Mouse (Mus musculus) gastrocnemius, postnatal 4 days (tissue): ENCODE data around the gene Gm42417. TPM values are rescaled to one million over a fixed set of nuclear protein-coding genes. Genes with fewer than 3 reads are reported as not detected.

Experiments used
- DNase-seq, 2 experiments: peaks; one replicate each; pipeline ENCODE4 v3.0.0; 2021 to 2022; ENCODE audit warnings: low spot score in 2 of 2, mixed read lengths in 2 of 2
- total RNA-seq, 2 experiments: library from RNA; stranded (reverse); gene quantifications; 2 replicates each; pipeline ENCODE4 v1.2.3; 2021

Gm42417 gene
- total RNA-seq, 2 experiments from 2014 or later = 40.6 to 50.4 TPM

DNA sequence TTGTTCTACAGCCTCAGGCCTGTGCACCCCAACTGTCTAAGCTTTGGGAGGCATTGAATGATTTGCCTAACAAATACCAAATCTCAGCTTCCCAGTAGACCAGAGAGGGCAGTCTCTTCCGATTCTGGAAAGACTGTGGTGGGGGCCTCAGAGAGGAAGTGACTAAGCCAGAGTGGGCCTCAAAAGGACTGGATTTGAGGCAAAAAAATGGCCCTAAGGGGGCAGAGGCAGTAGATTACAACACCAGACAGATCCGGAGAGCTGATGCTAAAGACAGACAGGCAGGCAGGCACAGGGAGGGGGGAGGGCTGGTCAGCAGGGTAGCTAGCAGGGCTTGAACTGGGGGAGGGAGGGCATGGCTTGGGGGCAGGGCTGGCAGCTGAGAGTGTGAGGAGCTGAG lies 27.2 kb upstream of the Gm42417 start:
- no peak for DNase-seq

DNA sequence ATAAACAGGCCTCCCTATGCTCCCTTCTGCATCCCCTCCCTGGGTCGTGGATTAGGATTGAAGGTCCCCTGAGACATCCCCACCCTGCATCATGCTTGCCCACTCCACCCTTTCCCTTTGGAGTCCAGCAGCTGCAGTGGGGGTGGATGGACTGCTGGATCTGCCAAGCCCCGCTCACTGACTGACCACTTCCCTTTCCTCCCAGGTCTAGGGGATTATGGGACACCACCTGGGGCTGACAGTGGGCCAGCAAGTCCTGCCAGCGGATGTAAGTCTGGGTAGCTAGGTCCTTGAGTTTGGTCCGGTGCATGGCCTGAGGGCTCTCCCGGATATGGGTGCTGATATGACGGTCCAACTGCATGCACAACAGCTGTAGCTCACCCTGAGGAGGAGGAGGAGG lies 24.9 kb upstream of the Gm42417 start:
- no peak for DNase-seq

GRCm38 (mm10) chr1:36563632-36564031 lies 24.4 kb upstream of the Gm42417 start:
- DNase-seq = no peak

DNA sequence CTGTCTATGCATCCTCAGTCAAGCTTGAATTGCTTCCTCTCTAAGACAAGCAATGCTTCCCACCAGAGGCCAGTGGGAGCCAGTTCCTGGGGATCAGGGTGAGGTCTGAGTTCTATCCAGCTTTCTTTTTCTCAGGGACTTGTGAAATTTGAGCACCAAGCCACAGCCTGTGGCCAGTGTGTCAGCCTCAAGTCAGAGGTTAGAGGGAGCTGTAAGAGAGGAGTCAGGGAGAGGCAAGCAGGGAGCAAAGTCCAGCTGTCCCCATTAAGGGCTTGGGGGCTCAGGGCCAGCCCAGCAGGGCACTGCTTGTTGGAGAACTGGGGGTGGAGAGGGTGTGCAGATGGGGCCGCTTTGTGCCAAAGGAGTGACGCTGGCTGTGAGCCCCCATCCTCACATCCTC lies 24.0 kb upstream of the Gm42417 start:
- DNase-seq = no peak

DNA sequence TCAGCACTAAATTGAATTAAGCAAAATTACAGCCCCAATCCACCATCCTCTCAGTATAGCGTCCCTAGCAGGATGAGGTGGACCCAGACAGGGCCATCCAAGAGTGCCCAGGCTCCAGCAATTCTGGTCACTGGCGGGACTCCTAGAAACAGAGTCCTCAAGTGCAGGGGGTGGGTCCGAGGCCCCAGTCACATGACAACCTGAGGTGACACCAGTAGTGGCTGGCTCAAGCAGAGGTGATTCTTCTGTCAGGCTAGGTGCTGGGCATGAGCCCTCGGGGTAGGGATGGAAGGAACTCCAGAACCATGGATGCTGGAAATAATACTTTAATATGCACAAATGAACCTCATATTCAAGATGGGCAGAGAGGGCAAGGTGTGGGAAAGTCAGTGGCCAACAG lies 23.2 kb upstream of the Gm42417 start:
- DNase-seq = no peak

DNA sequence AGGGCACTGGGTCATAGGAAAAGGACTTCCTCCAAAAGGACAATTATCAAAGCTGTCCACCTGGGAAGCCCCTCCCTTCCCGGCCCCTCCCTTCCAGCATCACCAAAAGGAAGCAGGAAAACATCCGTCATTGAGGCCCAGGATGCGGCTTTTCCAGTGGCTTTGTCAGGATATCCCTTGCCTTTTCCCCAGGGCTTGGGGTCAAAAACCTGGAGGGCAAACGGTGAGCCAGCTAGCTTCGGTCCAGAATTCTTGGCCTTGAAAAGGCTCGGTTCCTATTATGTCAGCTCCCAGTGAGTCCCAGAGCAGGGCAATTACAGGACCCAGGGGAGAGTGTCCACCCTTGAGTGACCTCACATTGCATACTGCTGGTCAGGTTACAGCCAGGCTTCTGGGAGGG lies 21.7 kb upstream of the Gm42417 start:
- DNase-seq = no peak

DNA sequence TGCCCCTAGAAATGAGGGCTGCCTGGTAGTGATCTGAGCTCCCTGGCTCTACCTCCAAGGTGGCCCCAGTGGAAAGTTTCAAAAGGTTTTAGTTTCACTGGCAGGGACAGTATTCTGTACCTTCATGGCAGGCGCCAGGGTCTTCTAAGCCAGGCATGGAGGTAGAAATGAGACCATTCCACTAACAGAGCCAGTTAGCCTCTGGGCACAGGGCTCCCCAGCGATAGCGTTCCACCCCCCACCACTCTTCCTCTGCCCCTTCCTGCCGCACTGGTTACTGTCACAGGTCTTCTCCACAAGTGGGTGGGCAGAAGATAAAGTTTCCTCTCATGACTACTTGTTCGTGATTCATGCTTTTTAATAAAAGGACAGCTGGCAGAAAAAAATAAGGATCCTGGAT lies 20.7 kb upstream of the Gm42417 start:
- no peak for DNase-seq

GRCm38 (mm10) chr1:36559256-36559655 lies 20.0 kb upstream of the Gm42417 start:
- DNase-seq = no peak

DNA sequence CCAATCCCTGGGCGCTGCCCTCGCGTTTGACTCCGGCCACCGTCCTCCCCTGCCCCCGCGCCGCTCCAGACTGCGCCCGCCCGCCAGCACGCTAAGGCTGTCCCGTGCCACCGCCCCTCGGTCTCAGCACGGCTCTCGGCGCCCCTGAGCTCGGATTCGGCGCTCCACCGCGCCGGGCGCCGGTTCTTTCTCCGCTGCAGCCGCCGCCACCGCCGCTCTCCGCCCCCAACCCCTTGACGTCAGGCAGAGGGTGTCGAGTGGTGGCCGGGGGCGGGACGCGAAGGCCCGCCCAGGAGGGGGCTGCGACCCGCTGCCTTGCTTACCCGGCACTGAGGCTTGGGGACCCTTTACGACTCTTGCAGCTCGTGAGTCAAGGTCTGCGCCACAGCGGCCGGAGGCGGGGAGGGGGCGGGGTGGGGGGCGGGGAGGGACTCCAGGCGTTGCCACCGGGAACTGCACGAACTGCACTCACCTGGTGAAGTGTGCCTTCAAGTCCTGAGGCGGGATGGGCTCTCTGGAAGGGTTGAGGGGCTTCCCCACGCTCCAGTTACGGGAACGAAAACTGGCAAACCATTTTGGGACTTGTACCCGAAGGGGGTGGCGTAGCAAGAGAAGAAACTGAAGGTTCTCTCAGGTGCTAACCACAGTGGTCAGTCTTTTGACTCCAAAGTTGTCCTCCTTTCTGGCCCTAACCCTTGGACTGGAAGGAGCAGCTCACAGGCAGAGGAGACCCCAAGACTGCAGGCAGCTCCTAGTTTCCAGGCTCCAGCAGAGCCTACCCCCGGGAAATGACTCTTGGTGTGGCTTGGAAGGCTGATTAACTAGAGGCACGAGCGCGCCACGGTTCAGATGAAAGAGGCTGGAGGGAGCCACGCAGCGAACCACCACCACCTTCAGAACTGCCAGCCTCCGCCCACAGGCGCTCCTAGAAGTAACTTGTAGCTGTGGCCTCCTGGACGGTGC lies 19.1 kb upstream of the Gm42417 start, which contains the start of gene Sema4c:
Gene Sema4c (minus strand): TSS at position 319 of the 963 bp plus-strand sequence.
- DNase-seq = peak; percentile 68 to 81

DNA sequence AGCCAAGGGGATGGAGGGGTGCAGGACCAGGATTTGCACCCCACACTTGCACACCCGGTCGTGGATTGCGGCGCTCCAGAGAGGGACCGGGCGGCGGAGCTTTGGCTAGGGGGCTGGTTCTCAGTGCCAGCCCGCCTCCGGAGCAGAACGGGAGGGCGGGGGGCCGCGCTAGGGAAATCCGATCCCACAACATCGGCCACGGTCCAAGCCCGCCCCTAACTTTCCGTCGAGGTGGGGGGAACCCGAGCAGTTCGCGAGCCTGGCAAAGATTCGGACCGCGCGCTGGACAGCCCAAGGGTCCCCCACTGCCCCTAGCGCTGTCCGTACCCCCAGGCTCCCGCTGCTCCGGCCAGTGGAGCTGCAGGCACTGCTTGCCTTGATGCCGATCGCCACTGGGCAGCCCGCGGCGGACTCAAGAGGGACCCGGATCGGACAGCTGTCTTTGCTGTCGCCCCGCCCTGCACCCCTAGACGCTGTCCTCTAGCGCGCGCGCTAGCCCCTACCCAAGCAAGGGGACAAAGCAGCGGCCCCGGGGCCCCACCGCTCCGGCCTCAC lies 18.3 kb upstream of the Gm42417 start:
- peak; percentile 90 to 95 for DNase-seq

DNA sequence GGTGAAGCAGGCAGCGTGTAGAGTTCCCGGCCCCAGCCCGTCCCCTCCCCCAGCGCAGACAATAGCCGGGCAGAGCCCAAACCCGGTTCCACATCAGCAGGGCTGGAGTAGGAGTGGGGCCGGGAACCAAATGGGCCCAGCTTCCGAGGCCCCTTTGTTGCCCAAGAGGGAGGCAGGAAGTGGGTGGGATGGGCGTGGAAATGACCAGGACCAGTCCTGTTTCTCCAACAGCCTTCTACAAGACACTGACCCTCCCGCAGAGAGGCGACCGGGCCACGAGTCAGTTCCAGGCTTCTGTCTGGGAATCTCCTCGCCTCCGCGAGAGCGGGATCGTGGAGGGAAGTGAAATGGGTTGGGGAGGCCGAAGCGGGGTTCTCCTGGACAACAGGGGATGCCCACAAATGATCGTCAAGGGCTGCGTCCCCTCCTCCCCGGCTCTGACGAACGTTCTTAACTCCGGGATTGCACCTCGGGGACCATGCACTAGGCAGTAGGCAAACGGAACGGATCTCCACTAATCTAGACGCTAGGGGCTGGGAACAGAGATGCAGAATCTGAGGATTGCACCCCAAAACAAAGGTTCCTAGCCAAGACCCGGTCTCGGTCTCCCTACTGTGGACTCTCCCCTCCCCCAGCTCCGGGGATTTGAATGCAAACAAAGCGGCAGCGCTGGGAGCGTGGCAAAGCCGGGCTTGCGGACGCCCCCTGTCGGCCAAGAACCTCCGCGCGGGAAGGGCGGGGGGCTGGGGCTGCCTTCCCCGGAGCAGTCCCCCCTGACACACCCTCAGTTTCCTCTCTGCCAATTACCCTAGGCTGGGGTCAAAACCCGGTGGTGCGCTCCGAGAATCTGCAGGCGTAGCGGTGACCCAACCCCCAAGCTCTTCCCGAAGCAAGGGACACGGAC lies 17.6 kb upstream of the Gm42417 start:
- peak; percentile 96 for DNase-seq

GRCm38 (mm10) chr1:36555798-36556395 lies 16.7 kb upstream of the Gm42417 start:
- no peak for DNase-seq

DNA sequence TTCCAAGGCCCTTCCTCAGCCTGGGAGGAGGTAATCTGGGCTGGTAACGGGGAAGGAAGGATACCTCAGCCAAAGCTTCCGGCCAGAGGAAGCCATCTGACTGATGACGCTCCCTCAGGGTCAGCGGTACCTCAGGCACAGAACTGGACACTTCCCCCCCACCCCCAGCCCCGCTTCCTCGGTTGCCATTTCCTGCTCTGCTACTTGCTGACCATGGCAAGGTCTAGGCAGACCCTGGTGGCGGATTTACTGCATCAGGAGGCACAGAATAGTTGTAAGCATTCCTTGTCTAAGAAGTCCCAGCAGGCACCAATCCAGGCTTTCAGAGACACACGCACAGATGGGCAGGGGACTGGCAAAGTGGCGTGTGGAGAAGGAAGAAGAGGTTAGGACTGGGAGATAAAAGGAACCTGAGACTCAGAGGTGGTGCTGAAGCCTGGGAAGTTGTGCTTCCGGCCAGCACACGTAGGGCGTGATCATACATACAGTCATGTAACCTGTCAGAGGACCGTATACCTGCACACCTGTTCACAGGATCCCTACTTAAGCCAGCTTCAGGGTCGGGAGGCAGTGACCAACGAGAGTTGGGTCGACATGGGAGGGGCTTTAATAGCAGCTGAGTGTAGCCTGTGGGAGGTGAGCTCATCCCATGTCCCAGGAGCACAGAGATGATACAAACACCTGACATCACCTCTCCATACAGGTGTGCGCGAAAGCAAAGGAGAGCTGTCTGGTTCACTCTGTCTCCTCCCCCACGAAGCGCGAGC lies 15.6 kb upstream of the Gm42417 start:
- DNase-seq = no peak

DNA sequence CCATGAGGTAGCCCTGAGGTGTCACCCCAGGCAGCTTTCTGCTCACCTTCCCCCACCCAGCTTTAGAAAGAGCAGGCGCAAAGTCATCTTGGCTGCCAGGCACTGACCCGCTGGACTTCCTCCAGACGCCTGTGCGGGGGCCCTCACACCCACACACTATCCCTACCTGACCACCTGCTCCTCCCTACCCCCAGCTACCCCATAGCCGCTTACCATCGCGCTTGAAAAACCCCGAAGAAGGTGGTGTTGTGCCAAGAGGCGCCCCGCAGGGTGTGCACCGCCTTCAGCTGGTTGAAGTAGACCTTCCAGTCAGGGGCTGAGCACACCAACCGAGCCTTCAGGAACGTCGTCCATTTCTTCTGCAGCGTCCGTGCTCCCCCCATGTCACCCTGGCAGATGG lies 13.3 kb upstream of the Gm42417 start:
- DNase-seq = no peak

- no peak for DNase-seq
Measured at GRCm38 (mm10) chr1:36551904-36552303, 12.7 kb upstream of the Gm42417 start.

GRCm38 (mm10) chr1:36550075-36550863 lies 11.0 kb upstream of the Gm42417 start:
- DNase-seq = no peak

GRCm38 (mm10) chr1:36549491-36549890 lies 10.3 kb upstream of the Gm42417 start:
- no peak for DNase-seq

- no peak for DNase-seq
Measured at GRCm38 (mm10) chr1:36548771-36549170, 9.5 kb upstream of the Gm42417 start.

DNA sequence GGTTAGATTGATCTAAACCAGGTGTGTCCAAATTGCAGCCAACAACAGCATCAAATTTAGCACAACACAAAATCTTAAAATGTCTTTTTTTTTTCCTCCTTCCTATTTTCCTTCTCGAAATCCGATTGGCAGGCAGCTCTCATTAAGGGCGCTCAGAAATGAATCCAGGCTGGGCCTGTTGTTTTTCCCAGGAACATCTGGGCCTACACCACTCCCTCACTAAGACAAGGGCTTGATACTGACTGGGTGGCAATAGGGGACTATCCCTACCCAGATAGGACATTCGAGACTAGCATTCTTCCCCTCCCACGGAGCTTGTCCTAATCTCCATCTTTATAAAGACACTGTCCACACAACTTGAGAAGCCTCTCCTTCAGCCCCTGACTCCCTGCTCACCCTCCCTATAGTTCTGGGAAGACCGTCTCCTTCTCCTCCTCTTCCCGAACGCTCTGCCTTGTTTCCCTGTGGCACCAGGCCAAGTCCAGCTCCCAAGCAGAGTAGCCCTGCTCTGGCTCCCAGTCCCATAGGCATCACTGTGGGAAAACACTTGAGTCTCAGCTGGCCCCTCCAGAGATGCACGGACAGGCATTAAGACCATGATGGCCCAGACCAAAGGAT lies 8.9 kb upstream of the Gm42417 start:
- DNase-seq = peak in 1 of 2 experiments; percentile 59
